Mouse (Mus musculus) olfactory bulb, adult 2 months (tissue): ENCODE results near the gene Tlr5. TPM values are rescaled to one million over a fixed set of nuclear protein-coding genes. Genes with fewer than 3 reads are reported as not detected.

Experiments used
- H3K27ac ChIP-seq: fragments of 200-500 bp; 2 replicates; pipeline ENCODE4 v1.5.1; 2012; ENCODE audit warnings: low read depth, low read length; ENCODE audit not compliant: insufficient read depth
- H3K4me1 ChIP-seq: fragments of 200-500 bp; 2 replicates; pipeline ENCODE4 v1.6.1; 2012; ENCODE audit warnings: low read length; ENCODE audit not compliant: control insufficient read depth, insufficient read depth
- H3K4me3 ChIP-seq: fragments of 200-500 bp; 2 replicates; pipeline ENCODE4 v1.5.1; 2012; ENCODE audit warnings: mild to moderate bottlenecking, low read depth, low read length, moderate library complexity; ENCODE audit not compliant: insufficient read depth
- CTCF ChIP-seq: fragments of 200-500 bp; IDR thresholded peaks from 2 replicates; pipeline ENCODE4 v1.5.1; 2012; ENCODE audit warnings: low read depth, mild to moderate bottlenecking, low read length, moderate library complexity; ENCODE audit not compliant: insufficient read depth
- POLR2A ChIP-seq: fragments of 200-500 bp; IDR thresholded peaks from 2 replicates; pipeline ENCODE4 v1.6.1; 2012; ENCODE audit warnings: mild to moderate bottlenecking, low read depth, low read length, moderate library complexity; ENCODE audit not compliant: insufficient read depth
- WGBS: fragments of 180-500 bp; shearing (Covaris S2); methylation state at CpG from one replicate; pipeline ENCODE4 v1.1.7; 2018; 5-methylcytosine and 5-hydroxymethylcytosine counted together
- polyA plus RNA-seq: library from polyadenylated mRNA; stranded (reverse); fragments of >200 nt; gene quantifications from 2 replicates; pipeline ENCODE4 v1.2.4, GENCODE M21; 2012; ENCODE audit warnings: low replicate concordance; ENCODE audit not compliant: missing spikeins, insufficient read depth, insufficient read length

Gene Tlr5
- polyA plus RNA-seq, 1 experiment = not detected

- 85% methylated on average over 6 of the region's 6 CpGs for WGBS
- no peak overlapping the region for H3K4me3 ChIP-seq
- no peaks in the 10 kb centered on the region for H3K4me1 ChIP-seq
- H3K27ac ChIP-seq = no peak overlapping the region
- TF ChIP-seq CTCF (no peak), POLR2A (no peak)
Observed at GRCm38 (mm10) chr1:182945561-182945960, 9.0 kb upstream of the Tlr5 start.

DNA sequence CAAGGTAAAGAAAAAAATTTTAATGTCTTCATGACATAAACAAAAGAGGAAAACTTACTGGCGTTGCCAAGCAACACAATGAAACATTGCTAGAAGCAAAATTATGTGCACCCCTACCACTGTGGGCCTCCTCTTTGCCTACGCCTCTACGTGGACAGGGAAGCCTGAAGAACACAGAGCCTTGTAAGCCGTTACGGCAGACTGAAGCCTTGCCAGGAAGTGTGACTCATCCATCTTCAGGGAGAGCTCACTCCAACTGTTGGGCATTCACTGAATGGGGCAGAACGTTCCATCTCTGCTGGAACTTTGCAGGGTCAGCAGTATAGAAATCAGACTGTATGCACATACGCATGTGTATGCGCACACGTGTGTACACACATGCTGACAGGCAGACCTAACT lies 3.3 kb upstream of the Tlr5 start:
- no peak for TF ChIP-seq POLR2A
- TF ChIP-seq CTCF = no peak
- WGBS = 50% methylated on average over 9 of the region's 9 CpGs
- Histone ChIP-seq H3K4me3 (no peak overlapping the region), H3K4me1 (peaks cover 18% of the 10 kb centered on the region), H3K27ac (no peak overlapping the region)

DNA sequence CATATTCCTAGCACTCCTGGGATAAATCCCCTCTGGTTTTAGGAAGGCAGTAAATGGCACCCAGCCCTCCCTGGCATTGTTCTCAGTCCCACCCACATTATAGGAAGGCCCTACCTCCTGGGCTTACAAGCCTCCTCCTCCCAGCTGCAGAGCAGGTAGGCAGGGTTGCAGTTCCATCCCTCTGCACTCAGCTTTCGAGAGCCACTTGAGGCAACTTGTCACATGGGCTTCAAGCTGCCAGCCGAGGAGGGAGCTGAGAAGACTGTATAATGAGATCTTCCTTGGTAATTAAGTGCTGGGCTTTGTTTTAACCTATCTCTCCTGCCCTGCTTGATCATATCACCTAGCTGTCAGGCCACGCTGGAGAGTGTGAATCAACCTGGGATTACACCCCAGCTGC lies 1.4 kb upstream of the Tlr5 start:
- no peak for TF ChIP-seq CTCF
- Histone ChIP-seq H3K27ac (no peak overlapping the region), H3K4me3 (no peak overlapping the region), H3K4me1 (peaks cover 18% of the 10 kb centered on the region)
- WGBS = 63% methylated on average over 3 of the region's 3 CpGs

GRCm38 (mm10) chr1:182953667-182954066 lies 921 bp upstream of the Tlr5 start:
- WGBS = 88% methylated on average over 4 of the region's 4 CpGs
- Histone ChIP-seq H3K4me3 (no peak overlapping the region), H3K27ac (no peak overlapping the region), H3K4me1 (peaks cover 18% of the 10 kb centered on the region)
- TF ChIP-seq CTCF (no peak), POLR2A (no peak)

DNA sequence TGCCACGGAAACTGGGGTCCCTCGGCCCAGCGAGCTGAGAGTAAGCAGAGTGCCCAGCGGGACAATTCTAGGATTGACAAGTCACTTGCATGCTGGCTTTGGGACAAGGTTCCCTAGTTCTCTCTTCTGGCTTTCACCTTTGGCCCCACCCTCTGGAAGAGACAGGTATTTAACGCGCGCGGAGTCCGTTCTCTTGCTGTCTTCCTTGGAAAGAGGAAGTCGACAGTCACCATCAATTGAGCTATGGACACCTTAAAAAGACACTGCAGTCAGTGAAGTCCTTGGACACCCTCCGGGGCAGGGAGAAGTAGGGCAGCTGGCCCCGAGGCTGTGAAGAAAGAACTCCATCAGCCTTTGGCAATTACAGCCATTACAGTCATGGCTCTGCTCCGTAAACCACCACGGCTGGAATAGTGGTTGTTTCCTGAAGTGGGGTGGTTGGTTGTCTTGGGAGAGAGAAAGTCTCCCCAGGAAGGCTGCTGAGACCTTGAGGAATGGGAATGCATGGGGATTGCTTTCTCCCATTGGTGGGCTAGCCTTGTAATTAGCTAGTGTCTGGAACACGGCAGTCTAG lies 546 bp downstream of the Tlr5 start:
- WGBS = 40% methylated on average over 15 of the region's 15 CpGs
- no peak overlapping the region for H3K27ac ChIP-seq
- peak overlapping the region; percentile 27 for H3K4me3 ChIP-seq
- peaks cover 18% of the 10 kb centered on the region for H3K4me1 ChIP-seq
- TF ChIP-seq CTCF (no peak), POLR2A (no peak)

DNA sequence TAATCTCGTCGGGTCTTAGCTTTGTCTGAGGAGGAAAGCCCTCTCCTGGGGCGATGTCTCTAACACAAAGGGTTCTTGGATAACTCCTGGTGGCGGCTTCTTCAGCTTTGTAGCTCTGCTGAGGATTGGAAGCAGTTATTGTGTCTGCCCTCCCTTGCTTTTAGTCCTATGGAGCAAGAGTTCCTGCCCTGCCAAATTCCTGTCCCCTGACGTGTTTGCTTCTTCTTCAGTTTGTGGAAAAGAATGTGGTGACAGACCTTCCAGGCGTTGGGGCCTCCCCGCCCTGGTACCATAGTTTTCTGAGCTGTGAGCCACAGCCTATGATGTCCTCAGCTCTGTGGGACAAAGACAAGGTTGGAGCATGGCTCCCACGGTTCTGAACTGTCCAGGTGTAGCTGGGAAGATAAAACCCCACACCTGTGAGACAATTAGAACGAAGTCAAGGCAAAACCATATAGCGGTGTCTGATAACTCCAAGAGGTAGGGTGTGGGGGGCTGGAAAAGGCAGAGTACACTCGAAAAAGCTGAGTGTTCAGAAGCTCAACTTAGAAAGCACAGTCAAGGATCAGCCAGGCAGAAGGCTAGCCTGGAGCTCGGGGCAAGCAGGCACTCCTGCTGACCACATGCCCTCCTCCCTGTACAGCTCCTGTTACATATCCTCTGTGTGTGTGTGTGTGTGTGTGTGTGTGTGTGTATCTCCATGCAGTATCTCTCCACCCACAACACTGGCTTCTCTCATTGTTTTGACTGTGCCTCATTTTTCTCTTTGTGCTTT lies 1.8 kb downstream of the Tlr5 start:
- H3K4me3 ChIP-seq = no peak overlapping the region
- H3K4me1 ChIP-seq = peaks cover 21% of the 10 kb centered on the region
- H3K27ac ChIP-seq = no peak overlapping the region
- WGBS = 84% methylated on average over 12 of the region's 12 CpGs
- TF ChIP-seq POLR2A (no peak), CTCF (no peak)

- Histone ChIP-seq H3K4me1 (peaks cover 19% of the 10 kb centered on the region), H3K4me3 (no peak overlapping the region), H3K27ac (no peak overlapping the region)
- 95% methylated on average over 16 of the region's 16 CpGs for WGBS
- TF ChIP-seq CTCF (no peak), POLR2A (no peak)
Observed at GRCm38 (mm10) chr1:182957001-182957757, 2.6 kb downstream of the Tlr5 start.

GRCm38 (mm10) chr1:182957826-182958544 lies 3.4 kb downstream of the Tlr5 start:
- Histone ChIP-seq H3K4me1 (peaks cover 19% of the 10 kb centered on the region), H3K27ac (no peak overlapping the region), H3K4me3 (no peak overlapping the region)
- WGBS = 89% methylated on average over 13 of the region's 13 CpGs
- no peak for TF ChIP-seq POLR2A
- TF ChIP-seq CTCF = no peak
